Mouse (Mus musculus) G1E (cell line): ENCODE measurements at regions not wholly inside any gene's neighbourhood (a gene's known extent, or its start where the extent isn't known, plus 50 kb on each side); places are given as distances from the start of the nearest gene placed in this dataset.

Experiments used
- ATAC-seq: 2 replicates; pipeline ENCODE4 v1.8.0; 2016; ENCODE audit warnings: mild to moderate bottlenecking; ENCODE audit not compliant: insufficient number of reproducible peaks, poor library complexity, low FRiP score, severe bottlenecking; ENCODE audit errors: extremely low read depth
- DNase-seq: peaks from one replicate; pipeline ENCODE4 v3.0.0; 2012; ENCODE audit warnings: low spot score
- H3K27me3 ChIP-seq: 2 replicates; pipeline ENCODE4 v1.6.1; 2012; ENCODE audit warnings: mild to moderate bottlenecking, low read length, inconsistent platforms; ENCODE audit not compliant: insufficient read depth
- H3K36me3 ChIP-seq: replicated peaks from 2 replicates; pipeline ENCODE3; 2012; ENCODE audit warnings: mild to moderate bottlenecking, inconsistent platforms
- H3K4me1 ChIP-seq: 2 replicates; pipeline ENCODE4 v1.6.1; 2012; ENCODE audit warnings: low read depth, low read length, inconsistent platforms, mixed read lengths; ENCODE audit not compliant: insufficient read depth
- H3K4me3 ChIP-seq: 2 replicates; pipeline ENCODE4 v1.5.1; 2012; ENCODE audit warnings: low read depth, mild to moderate bottlenecking, inconsistent platforms, low read length, moderate library complexity, mixed read lengths
- H3K9me3 ChIP-seq: replicated peaks from 2 replicates; pipeline ENCODE4 v1.6.1; 2012; ENCODE audit warnings: inconsistent platforms
- CTCF ChIP-seq: IDR thresholded peaks from 2 replicates; pipeline ENCODE4 v1.5.1; 2012; ENCODE audit warnings: low read depth, low read length, inconsistent platforms, mixed read lengths
- GATA1 ChIP-seq: IDR thresholded peaks from 2 replicates; pipeline ENCODE4 v1.6.1; 2012; ENCODE audit warnings: borderline replicate concordance, low read length, inconsistent platforms, mixed read lengths
- GATA2 ChIP-seq: IDR thresholded peaks from 2 replicates; pipeline ENCODE4 v1.6.1; 2012; ENCODE audit warnings: low read depth, low read length, inconsistent platforms, borderline replicate concordance
- POLR2AphosphoS5 ChIP-seq: IDR thresholded peaks from 2 replicates; pipeline ENCODE4 v1.6.1; 2012; ENCODE audit warnings: low read depth, low read length, inconsistent platforms; ENCODE audit not compliant: insufficient replicate concordance
- TAL1 ChIP-seq: conservative IDR thresholded peaks from 2 replicates; pipeline ENCODE4 v1.6.1; 2012; ENCODE audit warnings: low read depth, low read length, inconsistent platforms, mixed read lengths

DNA sequence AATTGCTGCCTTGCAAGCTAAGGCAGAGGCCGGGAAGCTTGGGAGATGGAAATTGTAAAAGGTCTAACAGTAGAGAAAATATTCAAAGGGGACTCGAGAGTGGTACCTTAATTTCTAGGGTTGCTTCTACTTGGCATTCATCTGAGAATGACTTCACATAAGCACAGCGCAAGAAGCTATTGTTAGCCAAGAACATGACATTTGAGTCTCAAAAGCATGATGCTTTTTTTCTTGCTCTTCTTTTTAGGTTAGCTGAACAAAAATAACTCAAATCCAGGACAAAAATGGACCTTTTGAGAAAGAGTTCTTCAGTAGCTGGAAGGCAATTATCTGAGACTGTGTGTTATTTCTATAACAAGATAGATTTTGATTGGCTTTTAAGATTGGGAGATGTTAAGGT, 1042.0 kb upstream of the Cited2 start:
- no peak overlapping the region for H3K4me3 ChIP-seq
- H3K27me3 ChIP-seq = no peaks in the 10 kb centered on the region; the same call in 1 of the 2 replicates
- DNase-seq = no peak
- no peak for ATAC-seq
- no peaks in the 10 kb centered on the region for H3K4me1 ChIP-seq
- no peaks in the 10 kb centered on the region for H3K36me3 ChIP-seq
- no peaks in the 10 kb centered on the region for H3K9me3 ChIP-seq
- TF ChIP-seq POLR2AphosphoS5 = no peak
- TF ChIP-seq GATA1 = no peak
- TF ChIP-seq TAL1 = no peak
- no peak for TF ChIP-seq CTCF
- no peak for TF ChIP-seq GATA2

DNA sequence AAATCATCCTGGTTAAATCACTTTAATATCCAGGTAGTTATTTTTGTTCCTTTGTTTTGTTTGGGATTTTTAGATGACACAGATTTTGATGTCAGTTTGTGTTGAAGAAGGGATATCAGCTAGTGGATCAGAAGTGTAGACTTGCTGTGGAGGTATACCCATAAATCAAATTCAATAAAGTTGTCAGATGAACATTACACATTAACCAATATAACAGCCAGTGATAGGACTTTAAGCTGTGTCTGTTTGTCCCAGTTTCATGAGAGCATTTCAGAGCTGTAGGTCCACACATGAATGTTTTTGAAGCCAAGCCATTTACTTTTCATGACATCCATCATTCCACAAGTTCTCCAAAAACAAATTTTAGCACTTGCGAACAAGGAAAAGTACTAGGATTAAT, 1037.7 kb upstream of the Cited2 start:
- no peak for TF ChIP-seq CTCF
- TF ChIP-seq GATA2 = no peak
- no peak for TF ChIP-seq POLR2AphosphoS5
- no peak for TF ChIP-seq GATA1
- TF ChIP-seq TAL1 = no peak
- H3K9me3 ChIP-seq = no peaks in the 10 kb centered on the region
- no peak overlapping the region for H3K4me3 ChIP-seq
- no peaks in the 10 kb centered on the region for H3K27me3 ChIP-seq
- ATAC-seq (no peak), DNase-seq (no peak)
- no peaks in the 10 kb centered on the region for H3K4me1 ChIP-seq
- no peaks in the 10 kb centered on the region for H3K36me3 ChIP-seq

DNA sequence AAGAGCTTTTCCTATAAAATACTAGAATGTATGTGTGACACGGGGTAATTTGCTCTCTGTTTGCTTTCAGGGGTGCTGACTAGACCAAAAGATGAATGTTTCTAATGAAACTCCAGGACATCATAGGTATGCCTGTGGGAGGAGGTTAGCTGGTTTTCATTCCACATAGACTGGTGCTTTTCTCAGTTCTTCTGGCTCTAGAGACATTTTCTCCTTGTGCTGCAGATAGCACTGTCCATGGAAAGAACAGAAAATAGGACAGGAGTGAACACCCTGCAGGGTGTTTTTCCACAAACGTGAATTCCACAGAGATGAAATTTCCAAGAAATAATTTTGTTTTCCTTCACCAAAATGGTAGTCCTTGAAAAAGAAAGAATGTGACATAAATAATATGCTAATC, 1016.0 kb upstream of the Cited2 start:
- Histone ChIP-seq H3K4me3 (no peak overlapping the region), H3K9me3 (no peaks in the 10 kb centered on the region), H3K4me1 (no peaks in the 10 kb centered on the region), H3K36me3 (no peaks in the 10 kb centered on the region), H3K27me3 (no peaks in the 10 kb centered on the region)
- ATAC-seq (no peak), DNase-seq (no peak)
- TF ChIP-seq GATA1 (no peak), GATA2 (no peak), POLR2AphosphoS5 (no peak), TAL1 (no peak), CTCF (no peak)

DNA sequence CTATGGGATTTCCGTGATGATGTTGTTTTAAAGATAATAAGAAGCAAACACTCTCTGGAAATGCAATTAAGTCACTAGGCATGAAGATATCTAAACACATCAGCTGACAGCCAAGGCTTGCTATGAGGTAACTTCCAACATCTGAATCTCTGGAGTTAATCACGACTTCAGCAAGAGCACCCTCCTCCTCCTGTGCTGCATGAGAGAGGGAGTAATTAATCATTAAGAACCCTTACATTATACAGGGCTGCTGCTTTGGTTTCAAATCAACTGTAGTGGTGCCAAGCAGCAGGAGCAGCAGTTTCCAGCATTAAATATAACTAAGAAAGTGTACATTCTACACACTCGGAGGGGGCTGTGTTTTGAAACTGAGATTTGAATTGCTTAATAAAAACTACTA, 1009.9 kb upstream of the Cited2 start:
- no peaks in the 10 kb centered on the region for H3K36me3 ChIP-seq
- no peaks in the 10 kb centered on the region for H3K9me3 ChIP-seq
- H3K27me3 ChIP-seq = peaks cover 3% of the 10 kb centered on the region; the same call in 1 of the 2 replicates
- DNase-seq (no peak), ATAC-seq (no peak)
- no peak for TF ChIP-seq POLR2AphosphoS5
- TF ChIP-seq CTCF = no peak
- TF ChIP-seq GATA2 = no peak
- no peak for TF ChIP-seq GATA1
- TF ChIP-seq TAL1 = no peak
- H3K4me3 ChIP-seq = no peak overlapping the region
- H3K4me1 ChIP-seq = no peaks in the 10 kb centered on the region

DNA sequence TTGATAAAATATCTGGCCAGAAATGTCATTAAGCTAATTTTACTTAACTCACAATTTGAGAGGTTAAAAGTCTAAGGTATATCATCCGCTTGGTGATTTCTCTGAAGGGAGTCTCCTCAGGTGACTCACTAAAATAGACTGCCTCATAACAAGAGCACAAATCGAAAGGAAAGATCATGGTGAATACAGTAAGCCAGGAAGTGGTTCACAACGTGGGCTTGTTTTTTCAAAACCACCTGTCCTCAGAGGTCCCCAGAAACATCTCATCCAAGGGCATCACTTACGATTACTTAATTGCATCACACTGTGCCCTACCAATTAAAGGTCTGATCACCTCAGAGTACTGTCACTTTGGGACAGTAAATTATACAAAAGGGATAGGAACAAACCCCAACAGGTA, 1009.0 kb upstream of the Cited2 start:
- H3K36me3 ChIP-seq = no peaks in the 10 kb centered on the region
- H3K4me3 ChIP-seq = no peak overlapping the region
- DNase-seq = no peak
- H3K27me3 ChIP-seq = peaks cover 3% of the 10 kb centered on the region; the same call in 1 of the 2 replicates
- H3K4me1 ChIP-seq = no peaks in the 10 kb centered on the region
- TF ChIP-seq GATA2 (no peak), TAL1 (no peak), CTCF (no peak), GATA1 (no peak), POLR2AphosphoS5 (no peak)
- H3K9me3 ChIP-seq = no peaks in the 10 kb centered on the region
- ATAC-seq = no peak

DNA sequence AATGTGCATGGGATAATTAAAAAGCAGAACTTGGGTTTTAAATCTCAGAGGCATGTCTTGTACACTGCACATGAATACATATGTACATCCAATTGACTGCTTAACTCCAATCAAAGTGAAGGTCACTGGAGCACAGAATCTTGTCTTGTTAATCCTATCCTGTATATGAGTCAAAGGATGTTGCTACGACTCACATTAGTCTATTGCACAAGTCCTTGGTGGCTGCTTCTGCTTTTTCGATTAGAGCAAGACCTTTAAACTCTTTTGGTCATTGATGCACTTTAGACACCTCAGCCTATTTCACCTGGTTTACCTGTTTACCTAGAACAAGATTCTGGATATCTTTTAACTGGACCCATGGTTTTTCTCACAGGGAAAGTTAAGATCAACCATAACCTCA, 1008.5 kb upstream of the Cited2 start:
- Histone ChIP-seq H3K27me3 (peaks cover 3% of the 10 kb centered on the region; the same call in 1 of the 2 replicates), H3K4me1 (no peaks in the 10 kb centered on the region), H3K9me3 (no peaks in the 10 kb centered on the region), H3K36me3 (no peaks in the 10 kb centered on the region), H3K4me3 (no peak overlapping the region)
- TF ChIP-seq GATA2 (no peak), POLR2AphosphoS5 (no peak), GATA1 (no peak), TAL1 (no peak), CTCF (no peak)
- DNase-seq = no peak
- ATAC-seq = no peak

DNA sequence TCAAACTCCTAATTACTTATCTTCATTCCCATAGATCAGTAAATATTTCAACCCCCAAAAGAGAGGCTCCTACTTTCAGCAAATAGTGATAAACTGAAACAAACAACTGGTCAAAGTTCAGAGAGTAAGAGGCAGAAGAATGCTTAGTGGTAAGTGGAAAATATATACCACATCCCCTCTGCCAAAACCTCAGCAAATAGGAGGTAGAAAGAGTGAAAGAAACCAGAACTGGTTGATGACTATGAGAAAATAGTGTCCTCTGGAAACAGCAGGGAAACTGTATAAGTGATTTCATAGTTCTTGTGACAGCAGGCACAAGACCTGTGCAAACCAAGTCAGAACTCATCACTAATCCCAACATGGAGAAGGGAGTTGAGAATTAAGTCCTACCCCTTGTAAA, 980.8 kb upstream of the Cited2 start:
- Histone ChIP-seq H3K36me3 (no peaks in the 10 kb centered on the region), H3K27me3 (peaks cover 2% of the 10 kb centered on the region; the same call in 1 of the 2 replicates), H3K4me3 (no peak overlapping the region), H3K9me3 (no peaks in the 10 kb centered on the region), H3K4me1 (no peaks in the 10 kb centered on the region)
- TF ChIP-seq CTCF = no peak
- no peak for TF ChIP-seq TAL1
- no peak for TF ChIP-seq GATA2
- TF ChIP-seq POLR2AphosphoS5 = no peak
- no peak for TF ChIP-seq GATA1
- no peak for DNase-seq
- no peak for ATAC-seq
